Mouse (Mus musculus) heart, embryonic 13.5 days (tissue): ENCODE results near the gene Pbx1. TPM values are rescaled to one million over a fixed set of nuclear protein-coding genes. Genes with fewer than 3 reads are reported as not detected.

Experiments used
- ATAC-seq: fragments of 200-750 bp; cut with Nextera tagmentation; 2 replicates; pipeline ENCODE4 v1.8.0; 2017; ENCODE audit warnings: moderate TSS enrichment; ENCODE audit not compliant: insufficient number of reproducible peaks, low FRiP score, low TSS enrichment; ENCODE audit errors: extremely low read depth
- H3K27ac ChIP-seq: fragments of 300-500 bp; sonication (generic); replicated peaks from 2 replicates; pipeline ENCODE4 v1.5.1; 2015; ENCODE audit warnings: moderate library complexity, mild to moderate bottlenecking, inconsistent platforms
- H3K27me3 ChIP-seq: fragments of 300-500 bp; sonication (generic); replicated peaks from 2 replicates; pipeline ENCODE4 v1.6.1; 2015; ENCODE audit warnings: mild to moderate bottlenecking, inconsistent platforms
- H3K36me3 ChIP-seq: fragments of 300-500 bp; sonication (generic); 2 replicates; pipeline ENCODE4 v1.6.1; 2015; ENCODE audit warnings: mild to moderate bottlenecking, inconsistent platforms
- H3K4me1 ChIP-seq: fragments of 300-500 bp; sonication (generic); 2 replicates; pipeline ENCODE4 v1.6.1; 2015; ENCODE audit warnings: inconsistent platforms
- H3K4me2 ChIP-seq: fragments of 300-500 bp; sonication (generic); 2 replicates; pipeline ENCODE4 v1.6.1; 2015; ENCODE audit warnings: inconsistent platforms, mild to moderate bottlenecking, moderate library complexity
- H3K4me3 ChIP-seq: fragments of 300-500 bp; sonication (generic); 2 replicates; pipeline ENCODE4 v1.5.1; 2015; ENCODE audit warnings: moderate library complexity, mild to moderate bottlenecking, inconsistent platforms
- H3K9ac ChIP-seq: fragments of 300-500 bp; sonication (generic); 2 replicates; pipeline ENCODE4 v1.6.1; 2015; ENCODE audit warnings: inconsistent platforms, mild to moderate bottlenecking, moderate library complexity
- H3K9me3 ChIP-seq: fragments of 300-500 bp; sonication (generic); 2 replicates; pipeline ENCODE4 v1.6.1; 2016; ENCODE audit warnings: inconsistent platforms
- WGBS: fragments of 180-500 bp; shearing (Covaris S2); methylation state at CpG from one replicate; pipeline ENCODE4 v1.1.7; 2015; ENCODE audit warnings: mixed read lengths; 5-methylcytosine and 5-hydroxymethylcytosine counted together
- polyA plus RNA-seq: library from polyadenylated mRNA; unstranded; fragments of >200 nt; fragmentation: Nextera tagmentation; extraction: Ambion mirVana; gene quantifications from 2 replicates; pipeline ENCODE4 v1.2.1, GENCODE M21; 2015

Pbx1 gene
- polyA plus RNA-seq, 1 experiment from 2014 or later, result 23.2 TPM

DNA sequence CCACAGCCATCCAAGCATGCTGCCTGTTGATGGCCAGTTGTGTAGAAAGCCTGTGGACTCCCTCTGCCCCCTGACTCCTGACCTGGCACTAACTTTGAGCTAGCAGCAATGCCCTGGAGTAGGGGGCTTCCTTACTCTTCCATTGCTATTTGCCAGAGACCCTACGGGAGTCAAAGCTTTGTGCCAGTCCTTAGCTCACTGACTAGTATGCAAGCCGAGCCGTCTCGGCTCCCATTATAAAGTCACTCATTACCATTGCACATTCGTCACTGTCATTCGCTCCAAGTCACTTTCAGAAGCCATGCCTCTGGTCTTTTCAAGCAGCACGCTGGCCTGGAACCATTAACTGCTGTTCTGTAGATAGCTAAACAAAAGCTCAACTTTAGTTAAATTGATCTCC is 173.2 kb downstream of the Pbx1 start:
- 79% methylated on average over 7 of the region's 7 CpGs for WGBS
- H3K4me1 ChIP-seq, result peaks cover 7% of the 10 kb centered on the region
- no peaks in the 10 kb centered on the region for H3K9me3 ChIP-seq
- no peaks in the 10 kb centered on the region for H3K36me3 ChIP-seq
- ATAC-seq, result no peak
- no peak overlapping the region for H3K27ac ChIP-seq
- H3K9ac ChIP-seq, result no peak overlapping the region
- no peak overlapping the region for H3K4me2 ChIP-seq
- no peak overlapping the region for H3K4me3 ChIP-seq
- no peaks in the 10 kb centered on the region for H3K27me3 ChIP-seq

GRCm38 (mm10) chr1:168255347-168255908 is 176.6 kb downstream of the Pbx1 start:
- ATAC-seq, result no peak
- no peak overlapping the region for H3K27ac ChIP-seq

DNA sequence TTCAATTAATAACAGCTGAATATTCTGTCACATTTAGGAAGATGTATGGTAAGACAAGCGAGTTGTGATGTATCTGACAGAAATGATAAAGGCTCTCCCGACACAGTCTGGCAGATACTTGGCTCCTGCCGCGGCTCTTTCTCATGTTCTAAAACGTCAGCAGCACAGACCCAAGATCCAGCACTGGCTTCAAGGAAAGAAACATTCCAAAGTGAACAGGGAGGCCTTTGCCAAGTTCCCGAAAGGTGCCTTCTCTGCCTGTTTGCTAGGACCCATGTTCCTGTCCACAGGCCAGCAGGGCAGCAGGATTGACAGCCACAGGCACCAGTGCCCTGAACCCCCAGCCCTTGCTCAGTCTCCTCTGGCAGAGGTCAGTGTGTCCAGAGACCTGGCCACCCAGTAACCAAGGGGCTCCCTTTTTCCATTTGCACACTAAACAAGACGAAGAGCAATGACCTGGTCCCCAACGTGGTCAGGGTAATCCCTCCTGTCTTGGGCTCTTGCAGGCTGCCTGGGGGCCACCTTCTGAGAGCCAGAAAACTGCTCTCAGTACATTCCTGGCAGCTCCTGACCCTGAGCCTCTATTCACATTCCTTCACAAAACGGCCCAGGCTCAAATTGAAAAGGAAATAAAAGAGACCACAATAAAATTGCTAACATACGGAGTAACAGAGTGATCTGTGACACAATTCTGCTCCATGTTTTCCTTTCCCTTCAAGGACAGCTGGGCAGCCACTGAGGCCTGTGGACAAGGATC is 184.9 kb downstream of the Pbx1 start:
- Histone ChIP-seq H3K27ac (peak overlapping the region; percentile 73), H3K36me3 (no peaks in the 10 kb centered on the region), H3K27me3 (no peaks in the 10 kb centered on the region), H3K4me1 (peaks cover 71% of the 10 kb centered on the region), H3K4me3 (no peak overlapping the region), H3K4me2 (peak overlapping the region; percentile 22), H3K9me3 (no peaks in the 10 kb centered on the region), H3K9ac (peak overlapping the region; percentile 33)
- ATAC-seq, result no peak
- WGBS, result 35% methylated on average over 10 of the region's 10 CpGs

More at GRCm38 (mm10) chr1:168255347-168255908, 176.6 kb downstream of the Pbx1 start:
- Histone ChIP-seq H3K4me1 (peaks cover 10% of the 10 kb centered on the region), H3K9ac (no peak overlapping the region), H3K4me2 (no peak overlapping the region), H3K27me3 (no peaks in the 10 kb centered on the region), H3K36me3 (no peaks in the 10 kb centered on the region), H3K9me3 (no peaks in the 10 kb centered on the region), H3K4me3 (no peak overlapping the region)
- 94% methylated on average over 9 of the region's 9 CpGs for WGBS

DNA sequence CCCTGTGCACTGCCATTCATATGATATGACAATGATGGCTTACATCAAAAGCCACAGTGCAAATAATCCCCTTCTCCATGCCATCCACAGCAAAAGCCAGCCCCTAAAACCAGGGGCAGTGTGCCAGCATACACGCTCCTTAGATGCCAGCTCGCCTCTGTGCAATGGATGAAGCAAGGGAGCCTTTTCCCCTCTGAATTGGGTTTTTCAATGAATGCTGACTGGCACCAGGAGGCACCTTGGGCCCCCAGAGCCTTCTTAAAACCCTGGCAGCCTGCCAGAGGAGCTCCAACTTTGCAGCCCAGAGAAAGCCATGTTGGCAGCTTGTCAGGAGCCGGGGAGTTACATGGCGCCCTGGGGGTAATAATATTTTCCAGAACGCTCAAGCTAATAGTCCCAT is 186.5 kb downstream of the Pbx1 start:
- no peak overlapping the region for H3K9ac ChIP-seq
- H3K4me1 ChIP-seq, result peaks cover 87% of the 10 kb centered on the region
- no peak for ATAC-seq
- no peak overlapping the region for H3K4me3 ChIP-seq
- no peaks in the 10 kb centered on the region for H3K9me3 ChIP-seq
- H3K4me2 ChIP-seq, result peak overlapping the region; percentile 30; the same call in 1 of the 2 replicates
- 53% methylated on average over 5 of the region's 5 CpGs for WGBS
- no peaks in the 10 kb centered on the region for H3K36me3 ChIP-seq
- no peaks in the 10 kb centered on the region for H3K27me3 ChIP-seq
- H3K27ac ChIP-seq, result peak overlapping the region; percentile 73

GRCm38 (mm10) chr1:168243759-168244158 is 188.3 kb downstream of the Pbx1 start:
- no peaks in the 10 kb centered on the region for H3K36me3 ChIP-seq
- no peaks in the 10 kb centered on the region for H3K9me3 ChIP-seq
- peaks cover 93% of the 10 kb centered on the region for H3K4me1 ChIP-seq

DNA sequence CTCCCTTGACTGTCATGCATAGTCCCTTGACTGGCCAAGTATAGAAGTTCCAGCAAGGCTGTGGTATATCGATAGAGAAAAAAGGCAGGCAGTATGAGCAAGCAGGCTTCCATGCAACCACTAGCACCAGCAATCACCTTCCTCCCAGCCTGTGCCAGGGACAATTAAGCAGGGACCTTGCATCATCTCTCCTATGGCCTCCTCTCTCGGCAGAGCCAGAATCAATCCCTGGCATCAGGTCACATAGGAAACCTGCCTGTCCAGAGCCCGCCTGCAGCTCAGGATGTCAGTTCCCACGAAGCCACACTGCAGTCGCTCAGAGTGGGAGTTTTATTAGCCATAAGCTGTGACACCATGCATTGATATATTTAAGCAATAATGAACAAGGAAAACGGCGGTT is 189.0 kb downstream of the Pbx1 start:
- no peak overlapping the region for H3K27ac ChIP-seq
- H3K27me3 ChIP-seq, result no peaks in the 10 kb centered on the region
- peaks cover 91% of the 10 kb centered on the region for H3K4me1 ChIP-seq
- no peak for ATAC-seq
- H3K4me3 ChIP-seq, result no peak overlapping the region
- H3K9me3 ChIP-seq, result no peaks in the 10 kb centered on the region
- H3K9ac ChIP-seq, result no peak overlapping the region
- H3K4me2 ChIP-seq, result no peak overlapping the region
- 79% methylated on average over 7 of the region's 7 CpGs for WGBS
- H3K36me3 ChIP-seq, result no peaks in the 10 kb centered on the region

More at GRCm38 (mm10) chr1:168243759-168244158, 188.3 kb downstream of the Pbx1 start:
- Histone ChIP-seq H3K9ac (no peak overlapping the region), H3K27me3 (no peaks in the 10 kb centered on the region), H3K4me3 (no peak overlapping the region), H3K4me2 (no peak overlapping the region), H3K27ac (no peak overlapping the region)
- 76% methylated on average over 12 of the region's 12 CpGs for WGBS
- ATAC-seq, result no peak

DNA sequence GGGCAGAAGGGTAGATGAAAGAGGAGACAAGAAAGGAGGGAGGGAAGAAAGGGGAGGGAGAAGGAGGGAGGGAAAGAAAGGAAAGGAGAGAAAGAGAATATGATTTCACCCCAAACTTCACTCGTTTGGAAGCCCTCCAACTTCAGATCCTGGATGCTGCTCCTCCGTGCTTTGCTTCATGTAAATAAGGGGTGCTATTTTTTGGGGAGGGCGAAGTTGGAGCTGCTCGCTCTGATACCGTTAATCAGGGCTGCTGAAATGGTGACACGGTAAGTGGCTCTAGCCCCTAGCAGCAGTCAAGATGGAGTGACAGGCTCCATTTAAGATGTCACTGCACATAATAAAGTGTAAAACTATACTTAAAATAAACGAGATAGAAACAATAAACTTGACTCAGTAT is 190.8 kb downstream of the Pbx1 start:
- Histone ChIP-seq H3K9ac (peak overlapping the region; percentile 55), H3K4me2 (peak overlapping the region; percentile 47), H3K36me3 (no peaks in the 10 kb centered on the region), H3K27me3 (no peaks in the 10 kb centered on the region), H3K27ac (peak overlapping the region; percentile 61), H3K4me1 (peaks cover 89% of the 10 kb centered on the region), H3K4me3 (no peak overlapping the region), H3K9me3 (no peaks in the 10 kb centered on the region)
- 30% methylated on average over 7 of the region's 7 CpGs for WGBS
- no peak for ATAC-seq

DNA sequence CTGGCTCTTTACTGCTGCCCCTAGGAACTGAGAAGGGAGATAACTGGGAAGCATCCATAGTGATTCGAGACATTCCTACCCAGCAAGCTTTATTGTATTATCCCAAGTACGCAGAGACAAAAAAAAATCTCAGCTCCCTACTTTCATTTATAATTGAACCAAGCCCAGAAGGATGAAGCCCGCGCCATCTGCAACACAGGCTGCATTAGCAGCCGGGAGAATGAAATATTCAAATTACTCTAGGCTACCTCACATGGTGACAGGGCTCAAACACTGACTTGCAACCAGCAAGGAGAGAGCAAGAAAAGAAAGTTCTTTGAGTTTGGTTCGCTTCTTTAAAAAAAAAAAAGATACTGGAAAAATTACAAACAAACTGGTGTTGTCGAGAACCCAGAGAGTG is 191.2 kb downstream of the Pbx1 start:
- no peak overlapping the region for H3K4me3 ChIP-seq
- no peaks in the 10 kb centered on the region for H3K36me3 ChIP-seq
- H3K27ac ChIP-seq, result peak overlapping the region; percentile 61
- H3K4me1 ChIP-seq, result peaks cover 89% of the 10 kb centered on the region
- peak overlapping the region; percentile 55 for H3K9ac ChIP-seq
- no peaks in the 10 kb centered on the region for H3K27me3 ChIP-seq
- peak overlapping the region; percentile 47 for H3K4me2 ChIP-seq
- ATAC-seq, result no peak
- no peaks in the 10 kb centered on the region for H3K9me3 ChIP-seq
- 62% methylated on average over 7 of the region's 7 CpGs for WGBS

DNA sequence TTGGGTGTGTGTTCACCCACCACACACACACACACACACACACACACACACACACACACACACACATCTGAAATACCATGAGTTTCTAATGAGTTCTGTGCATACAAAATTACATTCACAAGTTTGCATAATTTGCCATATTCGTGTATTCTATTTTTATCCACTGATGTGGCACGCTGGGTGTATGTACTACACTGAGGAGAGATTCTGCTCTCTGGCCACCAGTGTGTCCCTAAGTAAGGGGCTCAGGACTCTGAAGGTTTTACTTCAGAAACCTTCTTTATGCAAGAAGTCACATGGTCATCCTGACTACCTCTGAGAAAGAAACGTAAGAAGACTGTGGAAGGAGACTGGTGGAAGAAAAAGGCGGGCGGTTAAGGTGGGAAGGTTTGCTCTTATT is 191.7 kb downstream of the Pbx1 start:
- WGBS, result 58% methylated on average over 5 of the region's 5 CpGs
- Histone ChIP-seq H3K4me1 (peaks cover 89% of the 10 kb centered on the region), H3K9ac (peak overlapping the region; percentile 28; the same call in 1 of the 2 replicates)

DNA sequence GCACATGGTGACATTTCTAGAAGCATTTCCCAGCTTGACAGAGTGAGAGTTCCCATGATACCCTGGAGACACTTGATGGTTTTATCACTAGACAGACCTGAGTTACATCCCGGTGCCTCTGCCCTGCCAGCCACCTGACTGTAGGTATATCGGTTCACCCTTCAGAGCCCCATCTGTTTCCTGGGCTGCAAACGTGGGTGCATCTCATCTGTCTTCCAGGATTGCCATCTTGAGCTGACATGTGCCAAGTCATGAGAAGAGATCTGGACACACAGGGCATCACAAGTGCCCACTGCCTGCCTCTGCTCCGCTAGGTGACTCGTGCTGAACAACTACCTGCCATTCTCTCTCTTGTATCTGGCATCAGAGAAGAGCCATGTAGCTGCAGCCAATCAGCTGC is 196.0 kb downstream of the Pbx1 start:
- no peak overlapping the region for H3K4me3 ChIP-seq
- H3K9me3 ChIP-seq, result no peaks in the 10 kb centered on the region
- no peak for ATAC-seq
- 79% methylated on average over 5 of the region's 5 CpGs for WGBS
- H3K27ac ChIP-seq, result no peak overlapping the region
- no peaks in the 10 kb centered on the region for H3K27me3 ChIP-seq
- H3K4me1 ChIP-seq, result peaks cover 83% of the 10 kb centered on the region
- H3K36me3 ChIP-seq, result no peaks in the 10 kb centered on the region
- H3K9ac ChIP-seq, result no peak overlapping the region
- no peak overlapping the region for H3K4me2 ChIP-seq

More for the DNA sequence above, 191.7 kb downstream of the Pbx1 start:
- Histone ChIP-seq H3K4me2 (0 out of 2 replicates have a peak overlapping the region, but pooled peaks have one; percentile 47), H3K27ac (peak overlapping the region; percentile 61), H3K4me3 (no peak overlapping the region), H3K36me3 (no peaks in the 10 kb centered on the region), H3K27me3 (no peaks in the 10 kb centered on the region), H3K9me3 (no peaks in the 10 kb centered on the region)
- ATAC-seq, result no peak

DNA sequence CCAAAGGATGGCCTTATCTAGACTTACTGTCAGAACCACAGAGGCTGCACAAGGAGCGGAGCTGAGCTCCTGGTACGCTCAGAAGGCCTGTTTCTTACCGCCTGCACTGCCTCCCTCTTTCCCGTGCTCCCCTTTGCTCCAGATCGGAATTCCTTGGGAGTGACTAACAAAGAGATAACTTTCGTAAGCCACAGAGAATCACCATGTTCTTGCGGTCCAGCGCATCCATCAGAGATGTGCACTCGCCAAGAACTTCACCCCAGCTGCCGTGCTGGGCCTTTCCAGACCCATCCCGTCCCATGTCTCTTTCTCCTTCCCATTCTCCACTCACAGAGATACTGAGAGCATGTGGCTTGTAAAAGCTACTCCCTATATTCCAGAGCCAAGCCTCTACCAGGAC is 197.7 kb downstream of the Pbx1 start:
- no peaks in the 10 kb centered on the region for H3K36me3 ChIP-seq
- no peak overlapping the region for H3K9ac ChIP-seq
- peak overlapping the region; percentile 44; the same call in 1 of the 2 replicates for H3K27ac ChIP-seq
- no peaks in the 10 kb centered on the region for H3K9me3 ChIP-seq
- H3K27me3 ChIP-seq, result no peaks in the 10 kb centered on the region
- no peak for ATAC-seq
- H3K4me1 ChIP-seq, result peaks cover 85% of the 10 kb centered on the region
- 42% methylated on average over 11 of the region's 11 CpGs for WGBS
- H3K4me3 ChIP-seq, result no peak overlapping the region
- H3K4me2 ChIP-seq, result no peak overlapping the region; the same call in 1 of the 2 replicates
